Mouse (Mus musculus): ENCODE data around the gene Slc35d2. TPM values are rescaled to one million over a fixed set of nuclear protein-coding genes. Genes with fewer than 3 reads are reported as not detected.
"Not testable (repeated sequence)": the region's sequence is repeated elsewhere in the genome, so short reads cannot be mapped to it uniquely, and the experiment has no call there.

Slc35d2 gene
- polyA plus RNA-seq, 2 experiments from 2014 or later, result 29.7 to 47.5 TPM

DNA sequence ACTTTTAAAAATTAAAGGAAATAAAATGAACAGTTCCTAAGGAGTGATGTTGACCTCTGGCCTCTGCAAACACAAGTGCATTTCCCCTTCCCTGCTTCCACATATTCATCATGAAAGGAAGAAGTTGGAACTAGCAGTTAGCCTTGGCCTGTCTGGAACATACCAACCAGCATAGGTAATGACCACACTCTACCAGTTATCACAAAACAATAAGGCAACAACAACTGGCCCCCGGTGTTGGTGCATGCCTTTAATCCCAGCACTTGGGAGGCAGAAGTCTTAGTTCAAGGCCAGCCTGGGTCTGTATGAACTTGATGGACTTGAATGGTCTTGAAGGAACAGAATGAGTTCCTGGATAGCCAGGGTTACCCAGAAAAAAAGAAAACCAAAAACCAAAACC, 18.7 kb downstream of the Slc35d2 start:
- ATAC-seq, result no peak

DNA sequence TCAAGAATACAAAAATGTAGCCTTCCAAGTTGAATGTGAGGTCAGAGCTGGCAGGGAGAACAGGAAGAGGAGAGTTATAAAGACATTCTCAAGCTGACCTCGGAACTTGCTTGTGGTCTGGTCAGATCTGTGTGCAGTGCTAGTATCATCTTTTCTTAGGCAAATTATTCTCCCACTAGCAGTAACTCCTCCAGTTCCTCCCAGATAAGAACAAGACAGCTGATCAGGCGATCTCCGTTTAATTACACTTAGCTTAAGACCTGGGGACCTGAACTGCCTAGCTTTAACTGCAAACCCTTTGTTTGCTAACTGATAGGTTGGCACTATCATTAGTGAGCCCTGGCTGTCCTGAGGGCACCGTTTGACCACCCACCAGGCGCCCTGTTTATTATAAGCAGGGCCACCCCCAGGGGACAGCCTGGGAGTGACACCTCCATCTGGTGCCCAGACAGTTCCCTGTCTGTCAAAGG, 20.8 kb downstream of the Slc35d2 start:
- no peak for ATAC-seq

DNA sequence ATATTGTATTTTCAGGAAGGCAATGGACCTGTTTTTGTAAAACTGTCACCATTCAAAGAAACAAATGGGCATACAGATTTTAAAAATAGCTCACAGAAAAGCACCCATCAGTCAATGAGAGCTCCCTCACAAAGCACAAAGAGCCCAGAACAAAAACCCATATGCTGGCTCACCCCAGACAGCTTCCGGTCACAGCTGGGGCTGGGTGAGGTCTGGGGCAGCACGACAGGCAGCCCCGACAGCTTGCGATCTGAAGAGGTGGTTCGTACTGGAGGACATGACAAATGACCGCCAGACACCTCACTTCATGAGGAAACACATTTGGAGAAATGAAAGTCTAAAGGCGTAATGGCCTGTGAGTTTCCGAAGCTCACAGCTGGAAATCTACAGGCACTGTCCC, 21.6 kb downstream of the Slc35d2 start:
- no peak for ATAC-seq

DNA sequence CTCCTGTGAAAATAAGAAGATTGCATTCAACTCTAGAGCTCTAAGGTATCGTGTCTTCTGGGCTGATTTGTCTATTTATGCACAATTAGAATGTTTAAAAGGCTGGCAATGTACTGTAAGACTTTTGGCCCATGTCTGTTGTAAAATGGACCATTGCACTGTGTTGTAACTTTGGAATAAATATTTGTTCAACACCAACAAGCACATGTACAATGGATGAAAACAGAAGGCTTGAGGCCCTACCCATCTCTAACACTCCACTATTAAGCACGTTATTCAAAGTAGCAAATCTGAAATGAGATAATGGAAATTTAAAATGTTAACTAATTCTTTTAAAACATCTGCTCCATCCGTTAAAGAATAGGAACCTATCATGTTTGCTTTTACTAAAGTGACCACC, 22.1 kb downstream of the Slc35d2 start:
- no peak for ATAC-seq

DNA sequence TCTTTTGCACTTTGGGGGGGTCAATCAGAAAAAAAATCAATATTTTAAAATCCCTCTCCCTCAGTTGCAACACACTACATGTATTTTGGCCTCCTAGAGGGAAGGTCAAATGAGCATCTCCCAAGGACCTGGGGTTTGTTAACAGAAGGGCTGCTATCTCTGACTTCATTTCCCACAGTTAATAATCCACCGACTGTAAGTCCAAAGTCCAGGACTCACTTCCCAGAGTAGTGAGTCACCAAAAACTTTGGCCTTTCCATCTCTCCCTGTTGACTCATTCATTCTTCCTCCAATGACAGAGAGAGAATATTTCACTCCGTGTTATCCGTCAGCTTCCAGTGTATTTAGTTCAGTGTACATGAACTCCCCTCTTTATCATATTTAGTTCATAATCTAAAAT, 23.5 kb downstream of the Slc35d2 start:
- no peak for ATAC-seq

DNA sequence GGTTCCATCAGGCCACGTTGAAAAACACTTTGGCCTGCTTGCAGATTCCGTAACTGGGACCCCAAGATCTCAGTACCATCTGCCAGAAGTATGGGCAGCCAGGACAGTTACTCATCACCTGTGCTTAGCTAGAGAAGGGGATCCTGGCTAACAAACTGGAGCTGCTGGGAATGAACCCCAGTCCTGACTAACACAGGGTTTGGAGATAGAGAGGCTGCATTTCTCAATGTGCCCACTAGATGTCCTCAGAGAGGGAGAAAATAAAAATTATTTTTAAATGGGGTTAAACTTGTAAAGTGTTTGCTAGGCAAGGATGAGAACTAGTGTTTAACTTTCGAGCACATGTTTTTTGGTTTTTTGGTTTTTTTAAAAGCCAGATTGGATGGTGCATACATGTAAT, 29.0 kb downstream of the Slc35d2 start:
- ATAC-seq, result peak; percentile 73

DNA sequence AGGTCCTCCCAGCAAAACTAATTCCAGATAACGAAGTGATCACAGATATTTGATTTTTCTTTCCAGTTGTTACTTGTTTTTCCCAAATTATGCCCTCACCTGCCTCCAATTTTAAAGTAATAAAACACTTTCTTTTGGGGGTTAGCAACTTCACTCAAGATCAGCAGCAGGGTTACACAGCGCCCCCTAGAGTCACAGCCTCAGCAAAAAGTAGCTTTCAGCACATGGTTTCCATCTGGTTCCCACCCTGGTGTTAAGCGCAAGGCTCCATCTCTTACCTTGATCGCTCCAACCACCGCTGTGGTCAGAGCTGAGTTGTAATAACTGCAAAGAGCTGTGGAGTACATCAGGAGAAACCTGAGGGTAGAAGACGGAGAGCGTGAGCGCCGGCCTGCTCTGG, 30.2 kb downstream of the Slc35d2 start:
- ATAC-seq, result no peak

DNA sequence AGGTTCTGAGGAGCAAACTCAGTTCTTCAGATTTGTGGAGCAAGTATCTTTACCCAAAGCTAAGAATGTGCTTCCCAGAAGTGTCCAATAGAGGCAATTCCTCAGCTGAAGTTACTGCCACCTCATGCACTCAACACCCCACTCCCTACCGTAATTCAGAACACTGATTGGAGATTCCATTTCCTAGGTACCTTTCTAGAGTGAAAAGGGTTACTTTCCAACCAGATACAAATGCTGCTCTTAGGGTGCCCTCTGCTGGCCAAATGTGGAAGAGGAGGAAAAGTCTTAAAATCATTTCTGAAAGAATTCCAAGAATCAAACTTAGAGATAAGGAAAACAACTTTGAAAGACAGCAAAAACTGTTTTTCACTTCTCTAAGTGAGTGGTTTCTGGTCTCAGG, 35.8 kb downstream of the Slc35d2 start:
- no peak for ATAC-seq

DNA sequence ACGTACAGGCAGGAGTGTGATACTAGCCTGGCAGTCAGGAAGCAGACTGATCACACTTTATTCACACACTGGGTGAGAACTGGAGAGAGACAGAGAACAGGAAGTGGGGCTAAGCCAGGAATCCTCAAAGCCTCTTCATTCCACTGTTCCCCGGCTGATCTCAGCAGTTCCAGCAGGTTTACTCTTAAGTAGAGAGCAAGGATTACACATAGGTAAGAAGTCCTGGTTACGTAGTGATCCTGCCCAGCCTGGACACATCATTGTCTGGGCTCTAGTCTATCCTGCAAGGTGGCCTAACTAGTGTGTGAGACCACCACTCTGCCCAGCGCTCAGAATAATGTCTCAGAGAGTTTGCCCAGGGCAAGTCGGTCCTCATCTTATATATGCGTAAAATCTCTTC, 36.4 kb downstream of the Slc35d2 start:
- no peak for ATAC-seq

DNA sequence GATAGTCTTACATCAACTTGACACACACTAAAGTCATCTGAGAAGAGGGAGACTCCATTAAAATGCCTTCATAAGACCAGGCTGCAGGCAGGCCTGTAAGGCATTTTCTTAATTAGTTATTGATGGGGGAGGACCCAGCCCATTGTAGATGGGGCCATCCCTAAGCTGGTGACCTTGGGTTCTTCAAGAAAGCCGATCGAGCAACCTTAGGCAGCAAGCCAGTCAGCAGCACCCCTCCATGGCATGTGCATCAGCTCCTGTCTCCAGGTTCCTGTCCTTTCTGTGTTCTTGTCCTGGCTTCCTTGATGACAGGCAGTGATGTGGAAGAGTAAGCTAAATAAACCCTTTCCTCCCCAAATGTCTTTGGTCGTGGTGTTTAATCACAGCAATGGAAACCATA, 37.0 kb downstream of the Slc35d2 start:
- ATAC-seq, result no peak

DNA sequence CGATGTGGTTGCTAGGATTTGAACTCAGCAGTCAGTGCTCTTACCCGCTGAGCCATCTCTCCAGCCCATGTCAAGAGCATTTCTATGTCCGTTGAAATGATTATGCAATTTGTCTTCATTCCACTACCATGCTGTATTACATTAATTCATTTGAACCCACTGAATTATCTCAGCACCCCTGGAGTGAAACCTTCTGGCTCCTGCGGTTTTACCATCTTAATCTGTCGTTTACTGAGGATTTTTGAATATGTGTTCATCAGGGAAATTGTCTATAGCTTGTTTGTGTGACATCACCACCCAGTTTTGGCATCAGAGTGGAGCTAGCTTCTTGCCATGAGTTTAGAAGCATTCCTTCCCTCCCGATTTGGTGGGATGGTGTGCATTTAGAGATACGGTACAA, 38.2 kb downstream of the Slc35d2 start:
- ATAC-seq, result no peak

DNA sequence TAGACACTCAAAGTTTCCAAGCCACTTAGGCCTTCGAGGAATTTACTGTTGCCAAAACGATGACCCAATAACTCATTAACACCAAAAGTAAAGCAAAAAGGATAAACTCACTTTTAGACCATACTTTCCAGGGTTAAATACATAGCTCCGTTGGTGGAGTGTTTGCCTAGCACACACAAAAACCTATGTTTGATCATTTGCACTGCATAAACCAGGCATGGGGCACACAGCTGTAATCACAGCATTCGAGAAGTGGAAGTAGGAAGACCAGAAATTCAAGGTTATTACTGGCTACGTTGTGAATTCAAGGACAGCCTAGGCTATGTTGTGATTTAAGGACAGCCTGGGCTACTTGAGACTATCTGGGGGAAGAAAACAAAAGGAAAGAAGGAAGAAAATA, 38.9 kb downstream of the Slc35d2 start:
- no peak for ATAC-seq

DNA sequence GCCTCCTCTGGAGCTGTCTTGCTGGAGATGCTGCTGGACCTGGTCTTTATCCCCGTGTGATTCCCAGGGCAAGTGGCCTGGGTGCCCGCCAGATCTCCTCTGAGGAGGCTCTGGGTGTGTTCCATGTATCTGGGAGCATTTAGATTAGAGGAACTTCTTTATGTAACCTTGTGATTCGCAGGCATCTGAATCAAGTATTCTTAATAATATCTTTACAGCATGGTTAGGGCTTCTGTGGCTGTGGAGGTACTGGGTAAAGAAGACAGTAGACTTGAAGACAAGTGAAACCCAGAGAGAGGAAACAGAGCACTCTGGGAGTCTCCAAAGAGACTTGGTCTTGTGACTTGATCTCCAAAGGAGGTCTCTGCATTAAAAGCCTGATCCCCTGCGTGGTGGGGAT, 40.0 kb downstream of the Slc35d2 start, which contains the start of gene Hsd17b3:
Gene Hsd17b3 (minus strand): TSS at position 101 of the 400 bp plus-strand sequence.
- ATAC-seq, result no peak

DNA sequence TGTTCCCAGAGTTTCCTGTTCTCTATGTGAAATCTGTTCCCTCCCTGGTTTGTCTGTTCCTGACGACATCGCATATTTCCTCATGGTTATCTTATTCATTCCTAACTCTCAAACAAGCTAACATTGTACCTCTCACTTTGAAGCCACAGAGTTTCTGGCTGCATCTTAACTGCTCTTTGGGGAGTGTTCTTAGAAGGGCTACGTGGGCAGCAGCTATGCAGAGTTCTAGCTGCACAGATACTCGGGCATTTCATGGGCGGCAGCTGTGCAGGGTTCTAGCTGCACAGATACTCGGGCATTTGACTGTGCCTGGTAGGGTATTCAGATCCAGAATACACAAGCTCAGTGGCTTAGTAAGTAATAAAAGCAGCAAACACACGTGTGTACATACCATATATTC, 41.1 kb downstream of the Slc35d2 start:
- no peak for ATAC-seq

DNA sequence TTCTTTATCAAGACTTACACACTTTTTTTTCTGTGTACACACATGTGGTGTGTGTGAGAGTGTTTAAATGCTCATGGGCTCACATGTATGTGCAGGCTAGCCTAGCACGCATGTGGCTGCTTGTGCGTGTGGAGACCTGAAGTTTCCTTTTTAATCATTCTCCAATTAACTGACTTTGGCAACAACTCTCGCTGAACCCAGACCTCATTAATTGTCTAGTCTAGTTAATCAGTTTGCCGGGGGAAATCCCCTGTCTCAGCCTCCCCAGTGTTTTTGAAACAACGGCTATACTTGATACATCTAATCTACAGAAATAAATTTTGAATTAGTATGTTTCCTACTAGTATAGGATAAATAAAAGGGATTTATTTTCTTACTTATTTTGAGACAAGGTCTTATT, 43.1 kb downstream of the Slc35d2 start:
- no peak for ATAC-seq

DNA sequence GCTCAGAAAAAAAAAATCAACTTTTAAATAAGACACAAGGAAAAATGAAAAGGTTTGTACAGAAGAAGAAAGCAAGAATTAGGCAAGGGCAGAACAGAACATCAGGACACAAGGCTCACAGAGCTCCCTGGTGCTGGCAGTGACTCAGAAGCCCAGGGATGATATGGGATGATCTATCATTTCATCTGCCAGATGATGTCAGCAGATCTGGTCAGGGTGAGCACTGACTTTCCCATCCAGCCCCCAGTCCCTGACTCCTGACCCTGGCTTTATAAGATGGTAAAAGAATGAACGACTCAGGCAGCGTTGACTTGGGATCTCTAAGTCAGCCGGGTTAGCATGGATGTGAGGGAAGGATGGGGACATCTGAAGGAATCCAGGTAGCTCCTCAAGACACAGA, 45.8 kb downstream of the Slc35d2 start:
- no peak for ATAC-seq

DNA sequence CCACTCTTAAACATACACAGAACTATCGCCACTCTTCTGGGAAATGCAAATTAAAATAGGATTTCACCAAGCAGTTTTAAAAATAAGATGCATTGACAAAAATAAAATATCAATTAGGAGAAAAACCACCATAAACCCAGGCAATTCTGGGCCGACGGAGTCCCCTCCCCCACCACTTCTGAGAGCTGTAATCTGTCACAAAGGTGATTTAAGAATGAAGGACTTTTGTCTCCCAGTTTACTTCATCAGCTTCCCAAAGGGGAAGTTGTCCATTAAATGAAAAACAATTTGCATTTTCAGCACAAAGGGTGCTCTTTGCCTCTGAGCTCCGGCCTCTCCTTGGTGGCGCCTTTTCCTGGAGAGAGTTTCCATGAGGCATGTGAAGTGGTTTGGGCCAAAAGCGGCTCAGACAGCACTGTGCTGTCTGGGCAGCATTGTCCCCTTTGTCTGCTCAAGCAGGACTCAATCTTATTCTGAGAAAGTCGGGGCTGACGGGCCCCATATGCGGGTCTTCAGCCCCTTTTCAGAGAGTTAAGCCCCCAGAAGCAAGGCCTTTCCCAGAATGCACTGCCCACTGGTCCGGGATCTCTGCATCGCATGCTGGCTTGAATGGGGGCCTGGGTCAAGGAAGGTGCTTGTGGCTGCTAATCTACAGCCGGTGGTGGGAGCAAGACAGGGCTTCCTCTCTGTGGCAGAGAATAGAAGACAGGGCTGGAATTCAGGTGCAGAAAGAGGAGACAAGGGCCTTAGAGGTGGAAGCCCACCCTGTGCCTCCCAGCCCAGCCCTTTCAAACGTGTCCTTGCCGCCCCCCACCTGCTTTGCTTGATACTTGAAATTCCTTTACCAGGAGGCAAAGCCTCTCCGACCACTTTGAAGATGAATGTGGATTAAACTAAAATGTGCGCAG, 47.9 kb downstream of the Slc35d2 start:
- ATAC-seq, result no peak

DNA sequence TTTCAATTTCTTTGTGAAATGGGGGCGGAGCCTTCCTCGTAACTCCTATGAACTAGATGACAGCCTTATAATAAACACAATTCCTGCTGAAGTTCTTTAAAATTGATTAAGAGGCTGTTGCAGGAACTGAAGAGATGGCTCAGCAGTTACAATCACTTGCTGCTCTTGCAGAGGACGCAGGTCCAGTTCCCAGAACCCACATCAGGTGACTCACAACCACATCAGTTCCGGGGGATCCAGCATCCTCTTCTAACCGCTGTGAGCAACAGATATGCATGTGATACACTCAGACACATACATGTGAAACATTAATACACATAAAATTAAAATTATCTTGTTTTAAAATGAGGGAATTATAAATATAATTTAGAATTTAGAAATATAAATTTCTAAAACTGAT, 51.6 kb downstream of the Slc35d2 start:
- no peak for ATAC-seq

DNA sequence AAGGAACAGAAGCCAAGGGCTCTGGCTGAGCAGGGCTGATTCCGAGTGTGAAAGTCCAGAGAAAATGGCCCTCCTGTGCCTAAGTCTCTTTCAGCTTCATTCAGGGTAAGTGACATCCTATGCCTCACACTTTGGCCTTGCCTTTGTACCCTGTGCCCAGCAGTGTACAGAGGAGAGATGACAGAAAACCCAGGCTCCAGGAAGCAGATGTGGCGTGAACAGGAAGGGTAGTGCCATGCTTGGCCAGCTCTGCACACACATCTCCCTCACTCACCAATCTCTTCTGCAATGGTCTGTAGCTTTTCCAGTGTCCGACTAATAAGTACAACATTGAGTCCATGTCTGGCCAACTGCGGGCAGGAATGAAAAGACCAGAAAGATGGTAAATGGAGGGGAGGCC, 53.1 kb downstream of the Slc35d2 start:
- no peak for ATAC-seq

DNA sequence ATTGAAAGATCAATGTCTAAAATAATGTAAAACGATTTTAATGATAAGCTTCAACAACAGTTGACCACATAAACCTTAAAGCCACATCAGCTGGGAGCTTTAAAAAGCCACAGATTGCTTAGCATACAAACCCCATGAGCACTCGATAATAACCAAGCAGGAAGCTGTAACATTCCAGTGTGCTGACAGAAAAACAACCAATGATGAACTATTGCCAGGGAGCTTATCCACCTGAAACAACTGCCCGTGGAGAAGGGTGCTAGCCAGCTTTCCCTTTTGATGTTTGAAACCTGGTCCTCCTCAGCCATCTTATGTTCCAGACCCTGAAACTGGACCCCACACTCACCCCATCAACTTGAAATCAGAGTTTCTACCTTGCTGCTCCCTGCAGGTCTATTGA, 62.5 kb downstream of the Slc35d2 start:
- ATAC-seq, result no peak

DNA sequence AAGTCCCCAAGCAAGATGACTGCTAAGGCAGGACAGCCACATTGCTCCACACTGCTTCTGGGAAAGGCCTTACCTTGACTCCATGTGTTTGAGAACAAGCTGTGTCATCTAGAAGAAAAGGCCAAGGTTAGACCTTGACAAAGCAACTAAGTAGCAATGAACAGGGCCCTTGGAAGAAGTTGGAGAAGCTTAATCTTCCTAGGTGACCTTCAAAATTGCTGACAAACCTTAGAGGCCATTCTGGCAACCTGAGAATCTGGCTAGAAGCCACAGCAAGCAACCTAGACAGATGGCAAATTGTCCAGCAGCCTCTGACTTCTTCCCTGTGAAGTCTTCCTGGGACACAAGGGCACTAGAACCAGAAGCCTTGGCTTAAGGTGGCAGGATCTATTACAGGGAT, 64.9 kb downstream of the Slc35d2 start:
- no peak for ATAC-seq

DNA sequence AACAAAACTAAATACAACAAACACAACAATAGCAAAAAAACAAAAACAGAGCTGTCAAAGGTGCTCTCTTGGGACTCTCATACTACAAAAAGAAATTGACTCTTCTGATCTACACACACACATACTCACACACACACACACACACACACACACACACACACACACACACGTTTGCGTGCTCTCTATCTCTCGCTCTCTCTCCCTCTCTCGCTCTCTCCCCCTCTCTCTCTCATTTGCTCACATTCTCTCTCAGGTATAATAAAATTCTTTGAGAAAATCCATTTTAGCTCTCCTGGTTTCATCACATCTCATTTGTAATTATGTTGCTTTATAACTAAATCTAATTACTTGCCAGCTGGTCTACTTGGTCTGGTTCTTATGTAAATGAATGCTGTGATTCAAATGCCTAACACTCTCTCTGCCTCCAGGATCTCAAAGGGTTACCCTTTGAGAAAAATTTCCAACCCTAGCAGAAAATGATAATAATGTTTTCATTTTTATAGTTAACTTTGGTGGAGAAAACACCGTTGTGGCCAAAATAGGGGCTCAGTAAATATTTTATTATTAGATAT, 68.1 kb downstream of the Slc35d2 start:
- no peak for ATAC-seq

DNA sequence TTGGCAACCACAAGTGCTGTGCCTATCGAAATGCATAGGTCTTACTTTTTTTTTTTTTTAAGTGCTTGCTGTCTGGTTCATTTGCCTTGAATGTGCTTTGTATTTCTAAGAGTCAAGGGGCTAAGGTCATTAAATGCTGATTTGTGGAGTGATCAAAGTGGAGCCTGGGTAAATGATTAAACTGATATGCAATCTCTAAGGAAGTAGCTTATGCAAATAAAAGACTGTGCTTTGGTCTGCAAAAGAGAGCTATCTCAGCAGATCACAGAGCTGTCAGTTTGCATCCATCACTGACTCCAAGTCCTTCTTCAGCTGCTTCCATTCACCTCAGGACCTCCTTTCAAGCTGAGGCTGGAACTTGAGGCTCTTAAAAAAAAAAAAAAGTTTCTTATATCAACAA, 75.2 kb downstream of the Slc35d2 start:
- ATAC-seq, result no peak

DNA sequence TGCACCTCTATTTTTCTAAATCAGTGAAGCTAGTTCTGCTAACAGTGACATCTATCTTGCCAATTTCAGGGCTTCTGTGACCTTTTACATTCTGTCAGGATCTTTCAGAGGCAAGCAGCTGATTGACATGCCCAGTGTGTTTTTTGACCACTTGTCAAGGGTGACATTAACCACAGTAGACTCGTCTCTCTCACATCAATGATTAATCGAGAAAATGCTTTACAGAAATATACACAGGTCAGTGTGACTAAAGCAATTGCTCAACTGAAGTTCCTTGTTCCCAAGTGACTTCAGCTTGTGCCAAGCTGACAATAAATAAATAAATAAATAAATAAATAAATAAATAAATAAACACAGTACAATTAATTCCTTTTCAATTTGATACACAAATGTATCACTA, 76.9 kb downstream of the Slc35d2 start:
- ATAC-seq, result not testable (repeated sequence)
